Mouse (Mus musculus) B cell, adult 62 days (primary cell): Measurements from ENCODE around the gene Slc2a2. TPM values are rescaled to one million over a fixed set of nuclear protein-coding genes. Genes with fewer than 3 reads are reported as not detected.

Source experiments
- total RNA-seq: library from RNA; stranded (reverse); gene quantifications from 4 replicates; pipeline ENCODE4 v1.2.4, GENCODE M21; 2023

The Slc2a2 gene
- total RNA-seq = not detected in 4 replicates

DNA sequence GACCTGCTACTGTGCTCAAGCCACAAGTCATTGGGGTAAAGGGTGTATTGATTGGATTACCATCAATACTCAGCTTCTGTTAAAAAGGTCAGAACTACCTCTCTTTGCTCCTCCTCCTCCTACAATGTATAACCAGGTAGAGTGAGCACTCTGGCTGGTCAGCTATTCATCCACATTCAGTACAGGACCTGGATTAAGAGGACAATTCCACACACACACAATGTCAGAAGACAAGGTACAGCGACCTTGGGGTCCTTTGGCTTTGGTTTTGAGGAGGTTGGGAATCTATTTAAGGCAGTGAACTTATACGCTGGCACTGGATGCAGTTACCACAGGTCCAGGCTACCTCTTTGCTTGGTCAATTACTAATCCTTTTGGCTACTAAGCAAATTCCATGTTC, at the start of gene Slc2a2:
Slc2a2 (plus strand) TSS at position 107 of the 400 bp plus-strand sequence.

Other genes with a start within 250 kb of the Slc2a2 start
- 3.8 to 4.8 TPM (median 4.6 TPM) in 4 replicates for gene Eif5a2, start 83.4 kb downstream of the Slc2a2 start, total RNA-seq
- gene Rpl22l1, start 107.5 kb downstream of the Slc2a2 start, total RNA-seq = 341 to 387 TPM (median 359 TPM) in 4 replicates
- not detected in 4 replicates for gene Gm1527, start 194.7 kb downstream of the Slc2a2 start, total RNA-seq